Mouse (Mus musculus): ENCODE measurements around the gene Fam216b. TPM values are rescaled to one million over a fixed set of nuclear protein-coding genes. Genes with fewer than 3 reads are reported as not detected.

Gene Fam216b
- polyA plus RNA-seq (2014; fragmentation: Illumina TruSeq; extraction: RNeasy Lipid Tissue Mini Kit (QIAGEN cat#74804); ENCODE audit: low read depth, low replicate concordance): not detected

GRCm38 (mm10) chr14:78088907-78089306 lies at the start of gene Fam216b:
Gene Fam216b, minus strand, starts transcription at chr14:78089007.

Other genes starting within 250 kb of the Fam216b start
- 621 TPM for gene Dnajc15, start 213.9 kb downstream of the Fam216b start, polyA plus RNA-seq (2014; fragmentation: Illumina TruSeq; extraction: RNeasy Lipid Tissue Mini Kit (QIAGEN cat#74804); ENCODE audit: low read depth, low replicate concordance)
- gene Epsti1, start 184.8 kb downstream of the Fam216b start, polyA plus RNA-seq (2014; fragmentation: Illumina TruSeq; extraction: RNeasy Lipid Tissue Mini Kit (QIAGEN cat#74804); ENCODE audit: low read depth, low replicate concordance): 3.5 TPM
- gene Tnfsf11, start 219.0 kb upstream of the Fam216b start, polyA plus RNA-seq (2014; fragmentation: Illumina TruSeq; extraction: RNeasy Lipid Tissue Mini Kit (QIAGEN cat#74804); ENCODE audit: low read depth, low replicate concordance): not detected

All from adrenal gland, adult 10 weeks (tissue).